Mouse (Mus musculus): ENCODE measurements around the gene Bcl2.

The Bcl2 gene

GRCm38 (mm10) chr1:106587866-106588470, 126.1 kb downstream of the Bcl2 start:
- in situ Hi-C loops (cut with MboI) = no loop called here

- in situ Hi-C loops (cut with MboI) = no loop called here
These were observed 127.3 kb downstream of the Bcl2 start for GRCm38 (mm10) chr1:106586761-106587160.

GRCm38 (mm10) chr1:106585349-106585748, 128.7 kb downstream of the Bcl2 start:
- in situ Hi-C loops (cut with MboI) = no loop called here

- in situ Hi-C loops (cut with MboI) = no loop called here
These were observed 129.2 kb downstream of the Bcl2 start for GRCm38 (mm10) chr1:106584824-106585223.

- in situ Hi-C loops (cut with MboI) = no loop called here
These were observed 129.8 kb downstream of the Bcl2 start for GRCm38 (mm10) chr1:106584273-106584672.

- in situ Hi-C loops (cut with MboI) = no loop called here
These were observed 130.5 kb downstream of the Bcl2 start for GRCm38 (mm10) chr1:106583245-106584241.

GRCm38 (mm10) chr1:106582810-106583209, 131.3 kb downstream of the Bcl2 start:
- in situ Hi-C loops (cut with MboI) = no loop called here

- in situ Hi-C loops (cut with MboI) = no loop called here
These were observed 132.3 kb downstream of the Bcl2 start for GRCm38 (mm10) chr1:106581812-106582211.

GRCm38 (mm10) chr1:106579768-106580167, 134.3 kb downstream of the Bcl2 start:
- in situ Hi-C loops (cut with MboI) = no loop called here

- in situ Hi-C loops (cut with MboI) = no loop called here
These were observed 141.6 kb downstream of the Bcl2 start for GRCm38 (mm10) chr1:106572506-106572905.

GRCm38 (mm10) chr1:106570870-106571269, 143.2 kb downstream of the Bcl2 start:
- in situ Hi-C loops (cut with MboI) = no loop called here

- in situ Hi-C loops (cut with MboI) = no loop called here
These were observed 143.7 kb downstream of the Bcl2 start for GRCm38 (mm10) chr1:106570366-106570765.

- in situ Hi-C loops (cut with MboI) = no loop called here
These were observed 144.4 kb downstream of the Bcl2 start for GRCm38 (mm10) chr1:106569674-106570073.

- in situ Hi-C loops (cut with MboI) = no loop called here
These were observed 145.2 kb downstream of the Bcl2 start for GRCm38 (mm10) chr1:106568868-106569267.

- in situ Hi-C loops (cut with MboI) = no loop called here
These were observed 146.6 kb downstream of the Bcl2 start for GRCm38 (mm10) chr1:106567506-106567905.

- in situ Hi-C loops (cut with MboI) = no loop called here
These were observed 147.7 kb downstream of the Bcl2 start for GRCm38 (mm10) chr1:106566120-106567086.

- in situ Hi-C loops (cut with MboI) = no loop called here
These were observed 148.8 kb downstream of the Bcl2 start for GRCm38 (mm10) chr1:106565238-106565637.

GRCm38 (mm10) chr1:106564436-106564835, 149.6 kb downstream of the Bcl2 start:
- in situ Hi-C loops (cut with MboI) = no loop called here

- in situ Hi-C loops (cut with MboI) = no loop called here
These were observed 151.3 kb downstream of the Bcl2 start for GRCm38 (mm10) chr1:106562751-106563150.

GRCm38 (mm10) chr1:106561085-106561760, 152.9 kb downstream of the Bcl2 start:
- in situ Hi-C loops (cut with MboI) = no loop called here

- in situ Hi-C loops (cut with MboI) = no loop called here
These were observed 154.0 kb downstream of the Bcl2 start for GRCm38 (mm10) chr1:106560105-106560504.

All from mature B cell (primary cell).